Mouse (Mus musculus): ENCODE data around the gene Knl1.

GRCm38 (mm10) chr2:119006886-119007285, 40.0 kb upstream of the Knl1 start:
- TF ChIP-seq POLR2A (IDR thresholded peaks at IDR 0.05; ENCODE audit: borderline replicate concordance, extremely low read depth, insufficient read depth, insufficient read length, poor library complexity, severe bottlenecking): no peak
- TF ChIP-seq CTCF (IDR thresholded peaks at IDR 0.05; ENCODE audit: borderline replicate concordance, extremely low read depth, insufficient read depth, insufficient read length): no peak

All from brain, embryonic 14.5 days (tissue).